In the genomic region with DNA sequence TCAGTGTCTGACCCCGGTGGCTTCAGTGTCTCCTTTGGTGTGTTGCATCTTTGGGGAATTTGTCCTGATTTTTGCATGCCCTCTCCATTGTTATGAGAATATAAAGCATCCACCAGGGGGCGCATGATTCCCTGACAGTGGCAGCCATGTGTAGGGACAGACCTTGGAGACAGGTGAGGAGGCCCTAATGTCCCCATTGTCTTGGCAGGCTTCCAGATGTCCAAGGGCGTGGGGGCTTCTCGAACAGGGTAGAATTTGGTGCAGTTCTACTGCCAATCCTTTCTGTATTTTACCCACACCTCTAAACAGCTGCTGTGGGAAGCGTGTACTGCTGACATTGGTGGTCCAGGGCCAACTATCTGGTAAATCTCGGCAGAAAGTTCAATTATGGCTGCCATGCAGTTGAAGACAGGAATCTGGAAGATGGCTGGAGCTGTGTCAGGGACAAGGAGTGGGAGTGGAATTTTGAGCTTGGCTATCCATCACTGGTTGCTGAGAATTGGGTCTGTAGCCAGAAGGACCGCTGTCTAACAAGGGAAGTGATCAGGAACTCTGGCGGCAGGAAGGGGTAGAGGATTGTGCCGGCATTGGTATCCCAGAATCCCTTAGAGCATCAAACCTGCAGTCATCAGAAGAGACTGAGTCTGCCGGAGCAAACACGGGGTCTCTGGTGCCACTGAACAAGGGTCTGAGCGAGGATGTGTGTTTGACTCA, we compare ENCODE assay signal across 9 mouse cellular contexts. TPM values are rescaled to one million over a fixed set of nuclear protein-coding genes. Genes with fewer than 3 reads are reported as not detected.
DNase-seq lines count a peak whose midpoint lies in the region; ATAC-seq lines count a peak whose summit lies in the region.
"Had no signal": no experiment of that assay in that cellular context is flagged by ENCODE, and none has a peak within 500 bp of the region (broad histone marks: within the 10 kb centered on the region; RNA-seq: fewer than 3 reads in every experiment).

No protein-coding gene starts in this region.

- no peak overlapping the region for H3K9ac ChIP-seq in hindbrain, embryonic 14.5 days
- H3K9ac ChIP-seq in hindbrain, embryonic 16.5 days (ENCODE audit: low read depth, low read length), result no peak overlapping the region
- H3K9ac ChIP-seq in midbrain, embryonic 14.5 days (replicated peaks; ENCODE audit: low read length), result no peak overlapping the region
- H3K9ac ChIP-seq: neural tube, embryonic 13.5 days had no signal

- ATAC-seq in hindbrain, embryonic 14.5 days (ENCODE audit: low FRiP score), result peak; percentile 31; the same call in 1 of the 2 replicates
- ATAC-seq in hindbrain, embryonic 16.5 days, result no peak
- ATAC-seq in midbrain, embryonic 14.5 days (ENCODE audit: low FRiP score, low TSS enrichment), result no peak; the same call in 1 of the 2 replicates

- H3K36me3 ChIP-seq in hindbrain, embryonic 14.5 days (replicated peaks; ENCODE audit: control insufficient read depth, insufficient read depth), result no peaks in the 10 kb centered on the region
- H3K36me3 ChIP-seq in hindbrain, embryonic 16.5 days (ENCODE audit: control insufficient read depth, insufficient read depth, low read length), result no peaks in the 10 kb centered on the region
- no peaks in the 10 kb centered on the region for H3K36me3 ChIP-seq in embryonic facial prominence, embryonic 10.5 days (replicated peaks)
- no peaks in the 10 kb centered on the region for H3K36me3 ChIP-seq in midbrain, embryonic 14.5 days (ENCODE audit: control insufficient read depth, insufficient read depth, low read length)
- H3K36me3 ChIP-seq: neural tube, embryonic 13.5 days had no signal

- H3K4me3 ChIP-seq in hindbrain, embryonic 14.5 days (replicated peaks; ENCODE audit: low read length), result no peak overlapping the region
- no peak overlapping the region for H3K4me3 ChIP-seq in hindbrain, embryonic 16.5 days (ENCODE audit: low read length)
- no peak overlapping the region for H3K4me3 ChIP-seq in embryonic facial prominence, embryonic 10.5 days
- no peak overlapping the region for H3K4me3 ChIP-seq in midbrain, embryonic 14.5 days (replicated peaks; ENCODE audit: low read depth, low read length)
- H3K4me3 ChIP-seq: neural tube, embryonic 13.5 days had no signal

- H3K27me3 ChIP-seq in hindbrain, embryonic 14.5 days (ENCODE audit: control insufficient read depth, insufficient read depth, low read length), result peaks cover 8% of the 10 kb centered on the region
- H3K27me3 ChIP-seq in hindbrain, embryonic 16.5 days (replicated peaks; ENCODE audit: control insufficient read depth, insufficient read depth, low read length), result peaks cover 15% of the 10 kb centered on the region
- H3K27me3 ChIP-seq in embryonic facial prominence, embryonic 10.5 days (replicated peaks; ENCODE audit: low read depth, poor library complexity, severe bottlenecking), result peaks cover 63% of the 10 kb centered on the region
- peaks cover 23% of the 10 kb centered on the region for H3K27me3 ChIP-seq in midbrain, embryonic 14.5 days (ENCODE audit: control insufficient read depth, insufficient read depth, low read length)

- peak; percentile 71 for DNase-seq in hindbrain, embryonic 14.5 days (ENCODE audit: low spot score)
- DNase-seq in adrenal gland, adult 8-10 months, result peak; percentile 14
- peak; percentile 70 for DNase-seq in embryonic facial prominence, embryonic 10.5 days (ENCODE audit: low spot score)
- peak; percentile 64 for DNase-seq in heart, postnatal 4 days
- DNase-seq in left cerebral cortex, adult 18-20 months (ENCODE audit: low spot score in 2 of 2), result peak; percentile 40 to 74
- DNase-seq in midbrain, embryonic 14.5 days, result peak; percentile 87
- peak; percentile 72 for DNase-seq in thymus, postnatal 0 days (ENCODE audit: low spot score)

- no peak overlapping the region for H3K4me2 ChIP-seq in hindbrain, embryonic 14.5 days (replicated peaks)
- H3K4me2 ChIP-seq in hindbrain, embryonic 16.5 days (ENCODE audit: low read length), result no peak overlapping the region
- H3K4me2 ChIP-seq in midbrain, embryonic 14.5 days (ENCODE audit: low read length), result no peak overlapping the region
- H3K4me2 ChIP-seq: neural tube, embryonic 13.5 days had no signal

- no peaks in the 10 kb centered on the region for H3K9me3 ChIP-seq in hindbrain, embryonic 14.5 days (ENCODE audit: control insufficient read depth, low read length)
- H3K9me3 ChIP-seq in hindbrain, embryonic 16.5 days (ENCODE audit: control insufficient read depth, low read length), result no peaks in the 10 kb centered on the region
- no peaks in the 10 kb centered on the region for H3K9me3 ChIP-seq in embryonic facial prominence, embryonic 10.5 days
- H3K9me3 ChIP-seq in midbrain, embryonic 14.5 days (ENCODE audit: control insufficient read depth, low read length), result no peaks in the 10 kb centered on the region
- H3K9me3 ChIP-seq: neural tube, embryonic 13.5 days had no signal

- H3K27ac ChIP-seq in hindbrain, embryonic 14.5 days, result no peak overlapping the region
- H3K27ac ChIP-seq in hindbrain, embryonic 16.5 days (ENCODE audit: low read depth, low read length), result no peak overlapping the region
- no peak overlapping the region for H3K27ac ChIP-seq in embryonic facial prominence, embryonic 10.5 days (replicated peaks)
- H3K27ac ChIP-seq in midbrain, embryonic 14.5 days (replicated peaks; ENCODE audit: low read depth, low read length), result no peak overlapping the region
- H3K27ac ChIP-seq: neural tube, embryonic 13.5 days had no signal

- no peaks in the 10 kb centered on the region for H3K4me1 ChIP-seq in hindbrain, embryonic 14.5 days (replicated peaks; ENCODE audit: control insufficient read depth, insufficient read depth, low read length)
- H3K4me1 ChIP-seq in hindbrain, embryonic 16.5 days (ENCODE audit: control insufficient read depth, insufficient read depth, low read depth, low read length), result peaks cover 4% of the 10 kb centered on the region; the same call in 1 of the 2 replicates
- H3K4me1 ChIP-seq in embryonic facial prominence, embryonic 10.5 days, result peaks cover 16% of the 10 kb centered on the region
- H3K4me1 ChIP-seq in midbrain, embryonic 14.5 days (ENCODE audit: control insufficient read depth, insufficient read depth, low read length), result peaks cover 13% of the 10 kb centered on the region

- 71% methylated on average over 12 of the region's 12 CpGs for WGBS in hindbrain, embryonic 14.5 days
- 63% methylated on average over 12 of the region's 12 CpGs for WGBS in hindbrain, embryonic 16.5 days
- WGBS in embryonic facial prominence, embryonic 10.5 days, result 70% methylated on average over 12 of the region's 12 CpGs
- 67% methylated on average over 12 of the region's 12 CpGs for WGBS in midbrain, embryonic 14.5 days

RNA-seq across cellular contexts. Expression of gene Cldn14, which starts 29.8 kb away (rescaled TPM):
- polyA plus RNA-seq in hindbrain, embryonic 14.5 days (2014; fragmentation: Nextera tagmentation; extraction: Ambion mirVana), result not detected in 2 replicates
- polyA plus RNA-seq in hindbrain, embryonic 16.5 days (2015; fragmentation: Nextera tagmentation; extraction: Ambion mirVana), result not detected in 2 replicates
- total RNA-seq in adrenal gland, adult 8-10 months (2022), result not detected
- not detected in 2 replicates for polyA plus RNA-seq in embryonic facial prominence, embryonic 10.5 days (2016; fragmentation: Nextera tagmentation; extraction: Ambion mirVana)
- total RNA-seq in heart, postnatal 4 days (2021), result not detected
- not detected for total RNA-seq in left cerebral cortex, adult 18-20 months (2021)
- polyA plus RNA-seq in midbrain, embryonic 14.5 days (2014; fragmentation: Nextera tagmentation; extraction: Ambion mirVana), result not detected in 2 replicates
- 0.13 TPM in 1 of 2 replicates, not detected in the other for polyA plus RNA-seq in thymus, postnatal 0 days (2015; fragmentation: Nextera tagmentation; extraction: Ambion mirVana)

RNA-seq across cellular contexts. Expression of gene Sim2, which starts 46.3 kb away (rescaled TPM):
- 0.04 and 0.25 TPM in 2 replicates for polyA plus RNA-seq in hindbrain, embryonic 14.5 days (2014; fragmentation: Nextera tagmentation; extraction: Ambion mirVana)
- polyA plus RNA-seq in hindbrain, embryonic 16.5 days (2015; fragmentation: Nextera tagmentation; extraction: Ambion mirVana), result 0.10 TPM in 1 of 2 replicates, not detected in the other
- total RNA-seq in adrenal gland, adult 8-10 months (2022), result not detected
- 0.87 and 1.5 TPM in 2 replicates for polyA plus RNA-seq in embryonic facial prominence, embryonic 10.5 days (2016; fragmentation: Nextera tagmentation; extraction: Ambion mirVana)
- not detected for total RNA-seq in heart, postnatal 4 days (2021)
- total RNA-seq in left cerebral cortex, adult 18-20 months (2021), result not detected
- 0.05 TPM in 1 of 2 replicates, not detected in the other for polyA plus RNA-seq in midbrain, embryonic 14.5 days (2014; fragmentation: Nextera tagmentation; extraction: Ambion mirVana)
- polyA plus RNA-seq in thymus, postnatal 0 days (2015; fragmentation: Nextera tagmentation; extraction: Ambion mirVana), result 0.08 TPM in 1 of 2 replicates, not detected in the other

Comparison
In these comparisons a context has a peak if more than half of its experiments do, and no peak if none do; other contexts are left out.
1. DNase-seq: peak in every context shown above with its lines; median percentile 87 in midbrain, embryonic 14.5 days; 72 in thymus, postnatal 0 days; 71 in hindbrain, embryonic 14.5 days; 70 in embryonic facial prominence, embryonic 10.5 days; 64 in heart, postnatal 4 days; 57 in left cerebral cortex, adult 18-20 months; 14 in adrenal gland, adult 8-10 months.